Mouse (Mus musculus) G1E (cell line): ENCODE measurements around the gene Gucd1.

ENCODE experiments used
- CTCF ChIP-seq: IDR thresholded peaks from 2 replicates; pipeline ENCODE4 v1.5.1; 2012; ENCODE audit warnings: low read depth, low read length, inconsistent platforms, mixed read lengths
- GATA1 ChIP-seq: IDR thresholded peaks from 2 replicates; pipeline ENCODE4 v1.6.1; 2012; ENCODE audit warnings: borderline replicate concordance, low read length, inconsistent platforms, mixed read lengths
- GATA2 ChIP-seq: IDR thresholded peaks from 2 replicates; pipeline ENCODE4 v1.6.1; 2012; ENCODE audit warnings: low read depth, low read length, inconsistent platforms, borderline replicate concordance
- POLR2AphosphoS5 ChIP-seq: IDR thresholded peaks from 2 replicates; pipeline ENCODE4 v1.6.1; 2012; ENCODE audit warnings: low read depth, low read length, inconsistent platforms; ENCODE audit not compliant: insufficient replicate concordance
- TAL1 ChIP-seq: conservative IDR thresholded peaks from 2 replicates; pipeline ENCODE4 v1.6.1; 2012; ENCODE audit warnings: low read depth, low read length, inconsistent platforms, mixed read lengths

DNA sequence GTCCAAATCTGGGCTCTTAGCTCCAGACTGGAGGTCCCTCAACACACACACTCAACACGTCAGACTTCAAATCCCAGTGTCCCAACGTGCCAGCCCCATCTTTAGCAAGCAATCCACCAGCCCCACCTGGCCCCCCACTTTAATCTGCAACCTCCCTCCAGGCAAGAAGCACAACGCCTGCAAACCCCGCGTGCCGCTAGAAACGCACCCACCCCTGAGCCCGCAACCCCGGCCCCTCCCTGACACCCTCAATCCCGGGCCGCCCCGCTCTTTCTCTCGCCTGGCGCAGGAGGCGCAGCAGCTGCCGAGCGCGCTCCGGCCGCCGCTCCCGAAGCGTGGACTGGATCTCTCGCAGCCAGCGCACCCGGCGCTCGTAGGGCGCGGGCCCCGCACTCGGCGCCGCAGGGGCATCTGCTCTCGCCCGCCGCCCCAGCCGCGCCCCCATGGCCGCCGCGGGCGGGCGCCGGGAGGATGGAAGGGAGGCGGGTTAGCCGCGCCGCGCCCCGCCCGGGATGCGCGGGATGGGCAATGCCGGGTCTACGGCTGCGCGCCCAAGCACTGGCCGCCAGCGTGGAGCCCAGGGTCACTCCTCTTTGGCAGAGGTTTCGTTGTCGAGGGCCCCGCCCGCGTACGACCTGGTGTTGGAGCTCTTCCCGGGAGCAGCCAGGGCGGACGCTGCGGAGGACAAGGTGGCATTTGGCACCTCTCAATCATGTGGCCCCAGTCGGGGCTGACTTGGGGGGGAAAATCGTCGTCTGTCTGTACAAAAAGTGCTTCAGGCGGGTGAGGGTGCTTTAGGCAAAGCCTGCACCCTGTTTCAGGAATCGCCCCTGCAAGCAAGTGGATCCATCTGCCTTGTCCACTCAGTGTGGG, 42.1 kb upstream of the Gucd1 start, which contains the start of gene Lrrc75b:
- TF ChIP-seq GATA1: no peak
- TF ChIP-seq POLR2AphosphoS5: no peak
- TF ChIP-seq CTCF: no peak
- no peak for TF ChIP-seq TAL1
- TF ChIP-seq GATA2: no peak
